Mouse (Mus musculus): ENCODE results near the gene Exosc3. TPM values are rescaled to one million over a fixed set of nuclear protein-coding genes. Genes with fewer than 3 reads are reported as not detected.

Exosc3 gene
- total and polyA plus RNA-seq, 3 experiments: 166 to 184 TPM; not detected in 1

DNA sequence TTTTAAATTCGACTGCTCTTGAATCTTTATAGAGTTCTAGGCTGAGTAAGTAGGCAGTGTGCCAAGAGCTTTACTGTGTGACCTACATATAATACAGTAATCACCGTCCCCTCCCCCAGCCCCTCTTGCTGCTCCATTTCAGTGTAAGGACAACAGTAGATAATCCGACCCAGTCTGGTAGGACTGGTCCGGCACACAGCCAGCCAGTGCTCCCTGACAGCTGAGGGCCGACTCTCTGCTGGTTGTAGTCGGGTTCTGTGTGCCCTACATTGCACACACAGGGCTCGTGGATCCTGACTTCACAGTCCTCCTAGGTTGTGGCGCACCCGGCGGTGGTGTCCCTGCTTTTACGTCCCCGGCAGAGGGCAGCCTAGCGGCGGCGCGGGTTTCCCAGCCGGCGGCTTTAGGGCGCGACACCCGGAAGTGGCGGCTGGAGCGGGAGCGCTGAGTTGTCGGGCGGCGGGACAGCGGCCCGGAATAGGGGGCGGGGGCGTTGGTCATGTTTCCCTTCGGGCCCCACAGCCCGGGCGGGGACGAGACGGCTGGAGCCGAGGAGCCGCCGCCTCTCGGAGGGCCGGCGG, 773 bp downstream of the Exosc3 start, which contains the start of gene Dcaf10:
Dcaf10 (plus strand) TSS at position 433 of the 581 bp plus-strand sequence.
- peak within 1 kb of the TSS; percentile 95 to 96 for H3K4me3 ChIP-seq (ENCODE audit: control insufficient read depth in 1 of 2, insufficient read depth in 1 of 2, low read depth in 2 of 2, low read length in 2 of 2)
- no peaks in the 10 kb centered on the region for H3K9me3 ChIP-seq (replicated peaks; ENCODE audit: insufficient read depth, low read length)
- TF ChIP-seq USF2 (IDR thresholded peaks at IDR 0.05; ENCODE audit: borderline replicate concordance in 1 of 2, insufficient read depth in 1 of 2, low read depth in 1 of 2, low read length in 2 of 2) (no peak), POLR2AphosphoS2 (IDR thresholded peaks at IDR 0.05; ENCODE audit: low read length) (peak; percentile 84; the same call in 1 of the 2 replicates), MXI1 (IDR thresholded peaks at IDR 0.05; ENCODE audit: low read depth, low read length) (peak; percentile 82), UBTF (IDR thresholded peaks at IDR 0.05; ENCODE audit: borderline replicate concordance, insufficient read depth, low read depth, low read length) (peak; percentile 91), MAX (IDR thresholded peaks at IDR 0.05; ENCODE audit: low read length) (no peak), TCF12 (IDR thresholded peaks at IDR 0.05; ENCODE audit: low read depth, low read length) (peak; percentile 86), TBP (IDR thresholded peaks at IDR 0.05; ENCODE audit: low read depth, low read length) (peak; percentile 91), KAT2A (conservative IDR thresholded peaks at IDR 0.05; ENCODE audit: low read depth, low read length) (no peak; the same call in 1 of the 2 replicates), POLR2AphosphoS5 (IDR thresholded peaks at IDR 0.05; ENCODE audit: borderline replicate concordance, low read depth, low read length) (no peak), POLR2A (IDR thresholded peaks at IDR 0.05; ENCODE audit: control insufficient read depth in 1 of 2, insufficient read depth in 1 of 2, low read depth in 1 of 2, low read length in 2 of 2, poor library complexity in 1 of 2) (peak in 1 of 2 experiments; percentile 86), ZKSCAN1 (IDR thresholded peaks at IDR 0.05; ENCODE audit: low read depth, low read length) (no peak), RAD21 (IDR thresholded peaks at IDR 0.05; ENCODE audit: low read depth, low read length) (no peak), ZMIZ1 (IDR thresholded peaks at IDR 0.05; ENCODE audit: low read depth, low read length) (peak; percentile 60; the same call in 1 of the 2 replicates), EP300 (IDR thresholded peaks at IDR 0.05; ENCODE audit: low read depth in 1 of 2, low read length in 2 of 2) (peak in 1 of 2 experiments; percentile 52; a peak in 1 of 4 replicates), CTCF (IDR thresholded peaks at IDR 0.05 in 2 of 3, conservative IDR thresholded peaks at IDR 0.05 in 1 of 3; ENCODE audit: control insufficient read depth in 1 of 3, insufficient read depth in 1 of 3, low read depth in 2 of 3, low read length in 3 of 3, poor library complexity in 1 of 3, severe bottlenecking in 1 of 3) (peak in 2 of 3 experiments; percentile 35 to 61; a peak in 4 of 6 replicates), CHD1 (IDR thresholded peaks at IDR 0.05; ENCODE audit: low read depth, low read length) (no peak; the same call in 1 of the 2 replicates), GATA1 (IDR thresholded peaks at IDR 0.05; ENCODE audit: low read depth, low read length) (no peak), GABPA (IDR thresholded peaks at IDR 0.05; ENCODE audit: low read depth, low read length) (no peak), ZC3H11A (IDR thresholded peaks at IDR 0.05; ENCODE audit: low read depth, low read length) (no peak), HCFC1 (IDR thresholded peaks at IDR 0.05; ENCODE audit: low read depth, low read length) (peak; percentile 89), ELF1 (IDR thresholded peaks at IDR 0.05; ENCODE audit: low read depth, low read length) (peak; percentile 93), MEF2A (IDR thresholded peaks at IDR 0.05; ENCODE audit: extremely low read depth, insufficient replicate concordance, low read depth, low read length, poor library complexity, severe bottlenecking) (no peak), BHLHE40 (IDR thresholded peaks at IDR 0.05; ENCODE audit: borderline replicate concordance, low read depth, low read length) (no peak), E2F4 (IDR thresholded peaks at IDR 0.05; ENCODE audit: borderline replicate concordance, low read depth, low read length) (no peak; the same call in 1 of the 2 replicates), ETS1 (IDR thresholded peaks at IDR 0.05; ENCODE audit: low read depth, low read length) (peak; percentile 64; the same call in 1 of the 2 replicates), CHD2 (IDR thresholded peaks at IDR 0.05; ENCODE audit: low read length) (0 out of 2 replicates have a peak, but pooled peaks have one; percentile 27), USF1 (IDR thresholded peaks at IDR 0.05; ENCODE audit: low read depth, low read length) (no peak), TAL1 (IDR thresholded peaks at IDR 0.05; ENCODE audit: low read length) (no peak), SIN3A (IDR thresholded peaks at IDR 0.05; ENCODE audit: low read length) (peak; percentile 91), SMC3 (IDR thresholded peaks at IDR 0.05; ENCODE audit: low read depth, low read length) (no peak; the same call in 1 of the 2 replicates), JUND (IDR thresholded peaks at IDR 0.05; ENCODE audit: low read depth, low read length) (no peak), RCOR1 (IDR thresholded peaks at IDR 0.05; ENCODE audit: low read depth, low read length) (peak; percentile 8; the same call in 1 of the 2 replicates), ZNF384 (IDR thresholded peaks at IDR 0.05; ENCODE audit: low read depth, low read length) (0 out of 2 replicates have a peak, but pooled peaks have one; percentile 11), MAZ (IDR thresholded peaks at IDR 0.05; ENCODE audit: low read depth, low read length) (peak; percentile 81; the same call in 1 of the 2 replicates), NRF1 (IDR thresholded peaks at IDR 0.05; ENCODE audit: insufficient read depth, low read depth, low read length, poor library complexity, severe bottlenecking) (0 out of 2 replicates have a peak, but pooled peaks have one; percentile 24)

More for the DNA sequence above, 773 bp downstream of the Exosc3 start, which contains the start of gene Dcaf10:
- H3K27me3 ChIP-seq (ENCODE audit: control insufficient read depth in 1 of 2, insufficient read depth in 2 of 2, low read length in 2 of 2): peaks cover 0 to 1% of the 10 kb centered on the region in 2 experiments; a peak in 1 of 4 replicates
- peaks cover 25% of the 10 kb centered on the region for H3K79me2 ChIP-seq (ENCODE audit: control insufficient read depth, insufficient read depth, low read length, poor library complexity)
- H3K4me1 ChIP-seq (ENCODE audit: control insufficient read depth in 1 of 2, insufficient read depth in 2 of 2, low read length in 2 of 2): peaks cover 8 to 14% of the 10 kb centered on the region in 2 experiments
- peak; percentile 96 for DNase-seq (ENCODE audit: low read depth, low spot score)
- H3K9ac ChIP-seq (ENCODE audit: control insufficient read depth, low read depth, low read length, poor library complexity, severe bottlenecking): peak within 1 kb of the TSS; percentile 93
- H3K36me3 ChIP-seq (ENCODE audit: control insufficient read depth in 1 of 2, insufficient read depth in 2 of 2, low read length in 2 of 2): peaks cover 2 to 13% of the 10 kb centered on the region in 2 experiments
- peak within 1 kb of the TSS; percentile 66 for H3K27ac ChIP-seq (ENCODE audit: control insufficient read depth, low read depth, low read length)

Data from MEL (cell line).